Mouse (Mus musculus) layer of hippocampus, postnatal 14 days (tissue): ENCODE data around the gene Hapln1. TPM values are rescaled to one million over a fixed set of nuclear protein-coding genes. Genes with fewer than 3 reads are reported as not detected.

Experiments used
- DNase-seq, 2 experiments: peaks; one replicate each; pipeline ENCODE4 v3.0.0; 2021 to 2022; ENCODE audit warnings: low spot score in 2 of 2, mixed read lengths in 1 of 2
- long read RNA-seq, 2 experiments: library from polyadenylated mRNA; stranded (forward); transcript quantifications; one replicate each; pipeline ENCODE4 v2.0.0; 2021
- total RNA-seq, 2 experiments: library from RNA; stranded (reverse); gene quantifications; 2 replicates each; pipeline ENCODE4 v1.2.3; 2021

Gene Hapln1
- 10 to 100 TPM; 71.9 to 84.4 TPM for total RNA-seq
- long read RNA-seq, experiment 1, partial matches to known transcripts = 15 of 17 reads
- long read RNA-seq, experiment 1, other reads (novel, unspliced or antisense) = 2 of 17 reads
- long read RNA-seq, experiment 2, partial matches to known transcripts = 13 of 20 reads
- long read RNA-seq, experiment 2, other reads (novel, unspliced or antisense) = 7 of 20 reads

- DNase-seq = peak; percentile 34 to 36
Observed at GRCm38 (mm10) chr13:89539205-89539886, at the start of gene Hapln1. Gene Hapln1 (plus strand): TSS chr13:89539796.

DNA sequence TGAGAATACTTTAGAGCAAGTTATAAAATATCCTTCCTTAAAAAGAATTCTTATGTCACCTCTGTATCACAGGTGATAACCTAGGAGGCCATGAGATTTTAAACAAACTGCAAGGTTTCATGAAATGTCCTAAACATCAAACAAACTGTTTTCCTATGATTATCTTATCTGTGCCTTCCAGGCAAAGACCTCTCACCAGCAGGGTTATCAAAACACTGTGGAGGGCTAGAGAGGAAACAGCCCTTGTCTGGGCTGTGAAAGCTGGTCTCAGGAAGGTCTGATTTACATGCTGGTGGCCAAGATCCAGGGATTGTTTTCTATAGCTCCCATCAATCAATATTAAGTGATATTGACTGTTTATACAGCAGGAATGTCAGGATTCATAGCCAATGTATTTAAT lies 46.4 kb upstream of the Hapln1 start:
- DNase-seq = no peak

- no peak for DNase-seq
Observed at GRCm38 (mm10) chr13:89493678-89494077, 45.9 kb upstream of the Hapln1 start.

DNA sequence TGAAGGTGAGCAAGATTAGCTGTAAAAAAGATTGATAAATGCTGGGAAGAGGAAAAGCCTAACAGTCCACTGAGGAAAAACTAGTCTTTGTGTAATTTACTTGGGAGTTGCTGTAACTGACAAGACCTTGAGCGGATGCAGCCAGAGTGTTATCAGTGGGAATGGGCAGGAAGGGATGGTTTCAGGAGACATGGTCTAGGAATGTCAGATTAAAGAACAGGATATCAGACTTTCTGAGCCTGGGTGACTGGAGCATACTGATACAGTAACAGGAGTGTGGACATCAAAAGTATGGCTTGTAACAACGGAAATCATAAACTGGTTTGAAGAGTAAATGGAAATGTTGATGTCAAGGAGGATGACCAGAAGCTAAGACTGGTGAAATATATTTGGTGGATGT lies 43.0 kb upstream of the Hapln1 start:
- no peak for DNase-seq

DNA sequence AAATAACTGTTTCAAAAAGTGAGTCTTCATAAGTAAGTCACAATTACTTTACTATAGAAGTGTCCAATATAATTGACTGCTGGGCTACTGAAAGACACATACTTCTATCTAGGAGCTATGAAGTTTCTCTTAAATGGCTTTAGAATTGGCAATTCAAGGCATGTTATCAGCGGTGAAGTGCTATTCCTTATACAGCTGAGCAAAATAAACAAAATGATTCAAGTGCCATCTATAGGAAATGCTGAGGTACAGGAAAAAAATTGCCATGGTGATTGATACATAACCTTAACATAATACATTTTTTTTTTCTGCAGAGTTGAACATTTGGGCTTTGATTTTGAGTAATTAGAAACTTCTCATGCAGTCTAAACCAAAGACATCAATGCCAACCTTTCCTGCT lies 40.2 kb upstream of the Hapln1 start:
- DNase-seq = no peak

DNA sequence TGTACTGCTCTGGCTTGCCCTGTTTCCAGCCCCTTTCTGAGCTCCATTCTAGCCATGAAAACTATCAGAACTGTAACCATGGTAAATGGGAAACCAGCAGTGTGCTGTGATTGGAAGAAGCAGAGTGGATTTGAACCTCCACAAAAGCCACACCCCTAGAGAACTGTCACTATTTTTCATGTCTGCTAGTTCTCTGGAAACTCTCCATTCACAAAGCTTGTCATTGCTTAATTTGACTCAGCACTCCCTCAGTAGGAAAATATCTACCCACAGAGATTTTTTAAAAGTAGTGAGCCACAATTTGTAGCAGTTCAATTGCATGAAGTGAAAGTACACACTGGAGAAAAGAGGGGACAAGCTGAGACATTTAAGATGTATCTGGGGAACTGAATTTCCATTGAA lies 18.1 kb upstream of the Hapln1 start:
- no peak for DNase-seq

DNA sequence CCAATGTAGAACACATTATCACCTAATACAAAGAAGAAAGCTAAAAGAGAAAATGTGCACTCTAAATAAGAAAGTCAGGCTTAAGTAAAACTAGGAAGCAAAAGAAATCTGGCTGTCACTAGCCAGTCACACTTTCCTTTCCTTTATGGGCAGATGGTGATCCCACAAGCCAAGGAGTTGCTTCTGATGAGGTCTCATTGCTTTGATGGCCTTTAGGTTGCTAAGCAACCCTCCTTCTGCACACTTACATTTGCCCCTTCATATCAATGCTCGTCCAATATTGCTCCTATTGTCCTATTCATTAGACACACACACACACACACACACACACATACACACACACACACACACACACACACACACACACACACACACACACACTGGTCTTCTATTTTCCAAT lies 10.9 kb upstream of the Hapln1 start:
- no peak for DNase-seq

DNA sequence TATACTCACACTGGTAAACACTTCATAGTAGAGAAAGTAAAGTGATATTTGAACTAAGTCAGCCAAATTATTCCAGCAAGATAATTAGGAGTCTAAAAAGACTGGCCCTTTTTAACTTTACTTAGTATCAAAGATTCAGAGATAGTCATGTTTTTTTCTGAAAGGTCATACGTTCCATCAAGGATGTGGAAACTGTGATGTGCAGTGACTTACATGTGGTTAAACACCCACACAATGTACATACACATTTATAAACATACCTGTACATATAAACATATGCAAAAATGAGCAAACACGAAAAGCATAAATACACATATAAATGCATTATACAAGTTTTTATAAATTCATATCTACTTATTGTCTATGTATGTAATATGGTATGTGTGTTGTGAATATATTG lies 9.2 kb upstream of the Hapln1 start:
- DNase-seq = no peak

DNA sequence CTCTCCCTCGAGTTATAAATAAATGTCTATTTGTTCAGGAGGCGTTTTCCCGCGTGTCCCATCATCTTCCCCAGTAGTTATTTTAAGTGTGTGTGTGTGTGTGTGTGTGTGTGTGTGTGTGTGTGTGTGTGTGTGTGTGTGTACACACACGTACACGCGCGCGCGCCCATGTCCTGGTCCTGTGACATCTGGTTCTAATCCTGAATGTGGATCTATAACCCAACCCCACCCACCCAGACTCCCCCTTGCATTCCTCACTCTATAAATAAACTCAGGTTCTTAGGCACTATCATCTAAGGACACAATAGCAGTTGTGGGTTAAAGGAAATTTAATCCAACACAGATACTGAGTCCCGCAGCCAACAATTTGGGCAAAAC lies 280 bp downstream of the Hapln1 start:
- no peak for DNase-seq

DNA sequence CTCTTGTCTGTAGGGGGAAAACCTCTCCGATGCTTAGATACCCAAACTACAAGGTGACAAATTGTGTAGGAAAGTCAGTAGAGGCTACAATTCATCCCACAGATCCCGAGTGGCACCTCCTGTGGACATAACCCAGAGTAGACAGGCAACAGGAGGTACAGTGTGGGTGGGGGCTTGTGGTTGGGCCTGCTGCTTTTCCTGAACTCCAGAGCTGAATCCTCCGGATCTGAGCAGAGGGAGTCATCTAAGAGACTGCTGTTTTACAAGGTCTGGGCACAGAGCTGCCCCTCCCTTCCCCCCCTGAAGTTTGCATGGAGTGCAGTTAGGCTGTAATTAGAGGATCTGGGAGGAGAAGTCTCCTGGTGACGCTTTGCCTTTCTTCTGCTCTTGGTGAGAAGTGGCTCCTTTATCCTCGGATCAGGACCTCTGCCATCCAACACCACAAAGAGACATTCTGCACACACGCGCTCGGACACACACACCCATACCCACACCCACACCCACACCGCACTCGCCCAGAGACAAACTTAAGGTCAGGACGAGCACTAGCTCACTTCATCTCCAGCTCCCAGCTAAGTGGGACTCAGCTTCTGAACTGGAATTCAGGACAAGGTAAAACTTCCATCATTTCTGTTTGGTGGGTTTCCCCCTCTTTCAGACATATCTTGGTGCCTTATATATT lies 846 bp downstream of the Hapln1 start:
- no peak for DNase-seq

DNA sequence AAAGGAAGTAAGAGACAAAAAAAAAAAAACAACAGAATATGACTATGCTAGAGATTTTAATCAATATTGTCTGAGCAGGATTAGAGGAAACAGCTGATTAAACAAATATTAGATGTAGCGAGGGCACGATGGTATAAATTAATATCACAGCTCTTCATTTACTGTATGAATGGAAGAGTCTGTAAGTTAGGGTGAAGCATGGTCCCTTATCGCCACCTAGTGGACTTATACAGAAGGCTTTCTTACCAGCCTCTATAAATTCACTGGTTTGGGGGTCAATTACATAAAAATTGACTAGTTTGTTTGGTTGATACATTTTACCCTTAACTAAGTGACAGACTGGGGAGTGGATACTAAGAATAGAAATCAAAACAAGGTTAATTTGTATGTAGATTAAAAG lies 3.4 kb downstream of the Hapln1 start:
- DNase-seq = peak in 1 of 2 experiments; percentile 83

GRCm38 (mm10) chr13:89548203-89548740 lies 8.7 kb downstream of the Hapln1 start:
- DNase-seq = peak; percentile 42 to 45

DNA sequence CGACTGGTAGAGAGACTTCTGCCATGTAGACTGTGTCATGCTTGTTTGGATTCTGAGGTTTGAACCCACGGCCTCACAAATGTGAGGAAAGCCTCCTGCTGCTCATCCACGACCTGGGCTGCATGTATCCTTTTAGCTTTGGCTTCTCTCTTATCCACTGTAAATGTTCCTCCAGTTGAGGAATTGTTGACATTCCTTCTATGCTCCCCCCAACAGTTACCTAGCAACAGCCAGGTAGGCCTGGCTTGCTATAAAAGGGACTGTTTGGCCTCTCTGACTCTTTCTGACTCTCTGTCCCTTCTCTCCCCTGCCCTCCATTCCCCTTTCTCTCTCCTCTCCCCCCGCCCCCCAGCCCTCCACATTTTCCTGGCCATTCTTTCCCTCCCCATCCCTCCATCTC lies 9.9 kb downstream of the Hapln1 start:
- DNase-seq = no peak

- DNase-seq = peak; percentile 34 to 50
Observed at GRCm38 (mm10) chr13:89551502-89551901, 11.9 kb downstream of the Hapln1 start.

DNA sequence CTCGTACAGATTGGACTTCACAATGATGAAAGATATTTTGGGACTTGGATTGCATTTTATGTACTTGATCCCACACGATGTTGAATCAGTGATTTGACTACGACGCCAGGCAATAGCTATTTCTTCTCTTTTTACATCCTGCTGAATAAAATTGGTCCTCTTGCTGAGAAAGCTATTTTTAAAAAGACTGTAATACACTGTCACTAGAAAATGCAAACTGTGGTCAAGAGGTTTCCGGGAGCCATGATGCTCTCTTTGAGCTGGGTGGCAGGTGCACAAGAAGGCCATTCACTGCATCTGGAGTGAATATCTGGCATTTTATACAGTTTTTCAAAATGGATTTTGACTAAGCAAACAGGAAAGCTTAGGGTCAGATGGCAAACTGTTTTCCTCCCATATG lies 24.9 kb downstream of the Hapln1 start:
- no peak for DNase-seq

DNA sequence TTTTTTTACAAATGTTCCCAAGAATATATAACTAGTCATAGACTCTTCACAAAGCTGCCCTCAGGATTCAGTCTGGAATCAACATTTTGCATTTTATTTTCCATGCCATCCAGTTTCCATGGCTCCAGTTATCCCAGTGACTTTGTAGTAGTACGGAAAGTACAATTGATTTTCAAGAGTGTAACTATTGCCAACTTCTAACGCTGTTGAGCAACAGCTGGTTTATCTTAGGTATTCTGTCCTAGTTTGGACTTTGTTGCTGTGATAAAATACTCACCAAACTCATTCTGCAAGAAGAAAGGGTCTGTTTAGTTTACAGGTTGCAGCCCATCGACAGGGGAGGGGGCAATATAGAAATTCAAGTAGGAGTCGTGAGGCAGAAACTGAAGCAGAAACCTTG lies 26.7 kb downstream of the Hapln1 start:
- DNase-seq = no peak

DNA sequence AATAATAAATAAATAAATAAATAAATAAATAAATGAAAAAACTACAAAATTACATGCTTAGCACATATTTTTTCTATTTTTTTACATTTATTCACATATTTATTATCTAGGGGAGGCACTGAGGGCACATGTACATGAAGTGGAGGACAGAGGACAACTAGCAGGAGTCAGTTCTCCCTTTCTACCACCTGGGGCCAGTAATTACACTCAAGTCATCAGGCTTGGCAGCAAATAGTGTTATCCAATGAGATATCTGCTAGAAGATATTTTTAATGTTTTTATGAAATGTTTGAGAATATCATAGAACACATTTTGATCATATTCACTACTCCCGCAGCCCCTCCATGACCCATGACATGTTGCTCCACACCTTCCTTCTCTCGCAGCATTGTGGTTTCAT lies 39.5 kb downstream of the Hapln1 start:
- DNase-seq = no peak

- DNase-seq = no peak
Observed at GRCm38 (mm10) chr13:89583138-89583746, 43.6 kb downstream of the Hapln1 start.

- DNase-seq = no peak
Observed at GRCm38 (mm10) chr13:89583747-89584738, 44.4 kb downstream of the Hapln1 start.

- no peak for DNase-seq
Observed at GRCm38 (mm10) chr13:89585144-89585543, 45.5 kb downstream of the Hapln1 start.

DNA sequence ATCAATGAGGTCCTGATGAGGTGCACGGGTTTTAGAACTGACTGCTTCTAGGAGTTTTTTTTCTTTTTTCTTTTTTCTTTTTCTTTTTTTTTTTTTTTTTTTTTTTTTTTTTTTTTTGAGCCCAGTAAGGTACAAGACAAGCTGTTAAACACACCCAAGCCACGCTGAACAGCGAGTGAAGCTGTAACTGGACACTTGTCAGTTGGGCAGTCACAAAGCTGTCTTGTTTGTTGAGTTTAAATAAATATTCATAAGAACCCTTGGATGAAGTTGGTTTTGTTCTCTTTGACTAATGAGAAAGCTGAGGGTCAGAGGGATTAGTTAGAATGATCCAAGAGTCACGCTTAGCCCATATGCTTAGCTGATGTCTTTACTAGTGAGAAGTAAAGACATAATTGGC lies 55.5 kb downstream of the Hapln1 start:
- DNase-seq = peak in 1 of 2 experiments; percentile 33
